Mouse (Mus musculus) neural tube, embryonic 11.5 days (tissue): Measurements from ENCODE around the gene Dpy30. TPM values are rescaled to one million over a fixed set of nuclear protein-coding genes. Genes with fewer than 3 reads are reported as not detected.
A peak's percentile ranks its signal among the peaks of the same experiment; 100 is the strongest.

Source experiments
- ATAC-seq: fragments of 200-750 bp; cut with Nextera tagmentation; 2 replicates; pipeline ENCODE4 v1.8.0; 2017; ENCODE audit warnings: moderate number of reproducible peaks, mild to moderate bottlenecking, moderate TSS enrichment, moderate library complexity; ENCODE audit not compliant: insufficient read depth, low FRiP score, low TSS enrichment
- DNase-seq: peaks from one replicate; pipeline ENCODE4 v3.0.0-alpha.2; 2015; ENCODE audit warnings: low spot score
- H3K27ac ChIP-seq: fragments of 300-500 bp; sonication (generic); 2 replicates; pipeline ENCODE4 v1.5.1; 2014; ENCODE audit warnings: low read depth, mild to moderate bottlenecking, low read length
- H3K27me3 ChIP-seq: fragments of 300-500 bp; sonication (generic); 2 replicates; pipeline ENCODE4 v1.6.1; 2014; ENCODE audit warnings: mild to moderate bottlenecking, low read length, mixed read lengths; ENCODE audit not compliant: control insufficient read depth, insufficient read depth
- H3K36me3 ChIP-seq: fragments of 300-500 bp; sonication (generic); 2 replicates; pipeline ENCODE4 v1.6.1; 2014; ENCODE audit warnings: mild to moderate bottlenecking, low read length, moderate library complexity, mixed read lengths; ENCODE audit not compliant: control insufficient read depth, insufficient read depth
- H3K4me1 ChIP-seq: fragments of 300-500 bp; sonication (generic); 2 replicates; pipeline ENCODE4 v1.6.1; 2014; ENCODE audit warnings: low read length, mixed read lengths; ENCODE audit not compliant: control insufficient read depth, insufficient read depth
- H3K4me2 ChIP-seq: fragments of 300-500 bp; sonication (generic); 2 replicates; pipeline ENCODE4 v1.6.1; 2014; ENCODE audit warnings: low read depth, mild to moderate bottlenecking, moderate library complexity
- H3K4me3 ChIP-seq: fragments of 300-500 bp; sonication (generic); 2 replicates; pipeline ENCODE4 v1.5.1; 2014; ENCODE audit warnings: low read depth, low read length
- H3K9ac ChIP-seq: fragments of 300-500 bp; sonication (generic); 2 replicates; pipeline ENCODE4 v1.6.1; 2014; ENCODE audit warnings: mild to moderate bottlenecking, low read length
- H3K9me3 ChIP-seq: fragments of 300-500 bp; sonication (generic); 2 replicates; pipeline ENCODE4 v1.6.1; 2016; ENCODE audit warnings: low read length; ENCODE audit not compliant: control insufficient read depth
- WGBS: fragments of 180-500 bp; shearing (Covaris S2); extraction: QIAGEN DNeasy Blood & Tissue Kit; methylation state at CpG from one replicate; pipeline ENCODE4 v1.1.7; 2014; 5-methylcytosine and 5-hydroxymethylcytosine counted together
- polyA plus RNA-seq: library from polyadenylated mRNA; unstranded; fragments of >200 nt; fragmentation: Nextera tagmentation; extraction: Ambion mirVana; gene quantifications from 2 replicates; pipeline ENCODE4 v1.2.1, GENCODE M21; 2014

Gene Dpy30
- polyA plus RNA-seq, 1 experiment from 2014 or later: 227 TPM

GRCm38 (mm10) chr17:74322400-74323054 is 1.2 kb downstream of the Dpy30 start:
- no peak for ATAC-seq
- no peaks in the 10 kb centered on the region for H3K4me1 ChIP-seq
- H3K27me3 ChIP-seq: no peaks in the 10 kb centered on the region
- no peak overlapping the region for H3K9ac ChIP-seq
- H3K4me3 ChIP-seq: no peak overlapping the region
- WGBS: 61% methylated on average over 5 of the region's 5 CpGs
- no peak for DNase-seq
- no peaks in the 10 kb centered on the region for H3K9me3 ChIP-seq
- H3K36me3 ChIP-seq: no peaks in the 10 kb centered on the region
- no peak overlapping the region for H3K4me2 ChIP-seq
- no peak overlapping the region for H3K27ac ChIP-seq

- no peak for ATAC-seq
These were observed 5.0 kb downstream of the Dpy30 start for GRCm38 (mm10) chr17:74318721-74319120.

GRCm38 (mm10) chr17:74316309-74316863 is 7.4 kb downstream of the Dpy30 start:
- WGBS: under 1% methylated on average over 47 of the region's 48 CpGs
- DNase-seq: peak; percentile 95
- peak; percentile 95 for ATAC-seq

More at GRCm38 (mm10) chr17:74318721-74319120, 5.0 kb downstream of the Dpy30 start:
- Histone ChIP-seq H3K27ac (no peak overlapping the region), H3K36me3 (no peaks in the 10 kb centered on the region), H3K27me3 (no peaks in the 10 kb centered on the region), H3K4me3 (no peak overlapping the region), H3K9me3 (no peaks in the 10 kb centered on the region), H3K4me1 (peaks cover 6% of the 10 kb centered on the region; the same call in 1 of the 2 replicates), H3K9ac (no peak overlapping the region), H3K4me2 (no peak overlapping the region)
- DNase-seq: no peak
- WGBS: 92% methylated on average over 6 of the region's 6 CpGs

GRCm38 (mm10) chr17:74315445-74316308 is 8.1 kb downstream of the Dpy30 start:
- Histone ChIP-seq H3K36me3 (no peaks in the 10 kb centered on the region), H3K4me2 (peak overlapping the region; percentile 70), H3K4me1 (peaks cover 6% of the 10 kb centered on the region; the same call in 1 of the 2 replicates), H3K27ac (peak overlapping the region; percentile 86), H3K27me3 (no peaks in the 10 kb centered on the region), H3K9me3 (no peaks in the 10 kb centered on the region), H3K9ac (peak overlapping the region; percentile 86), H3K4me3 (peak overlapping the region; percentile 86)
- WGBS: under 1% methylated on average over 45 of the region's 45 CpGs
- peak; percentile 23 for DNase-seq
- ATAC-seq: no peak; the same call in 1 of the 2 replicates

More at GRCm38 (mm10) chr17:74316309-74316863, 7.4 kb downstream of the Dpy30 start:
- H3K27ac ChIP-seq: peak overlapping the region; percentile 86
- H3K4me2 ChIP-seq: peak overlapping the region; percentile 70
- H3K4me3 ChIP-seq: peak overlapping the region; percentile 86
- no peaks in the 10 kb centered on the region for H3K36me3 ChIP-seq
- H3K9me3 ChIP-seq: no peaks in the 10 kb centered on the region
- no peaks in the 10 kb centered on the region for H3K27me3 ChIP-seq
- H3K9ac ChIP-seq: peak overlapping the region; percentile 86
- peaks cover 6% of the 10 kb centered on the region; the same call in 1 of the 2 replicates for H3K4me1 ChIP-seq

GRCm38 (mm10) chr17:74306021-74306420 is 17.7 kb downstream of the Dpy30 start:
- no peaks in the 10 kb centered on the region for H3K9me3 ChIP-seq
- H3K36me3 ChIP-seq: peaks cover 2% of the 10 kb centered on the region
- H3K27me3 ChIP-seq: no peaks in the 10 kb centered on the region
- no peak overlapping the region for H3K4me3 ChIP-seq
- H3K4me1 ChIP-seq: no peaks in the 10 kb centered on the region
- no peak overlapping the region for H3K4me2 ChIP-seq
- H3K9ac ChIP-seq: no peak overlapping the region
- DNase-seq (no peak), ATAC-seq (no peak)
- 93% methylated on average over 1 of the region's 1 CpGs for WGBS
- no peak overlapping the region for H3K27ac ChIP-seq

GRCm38 (mm10) chr17:74305616-74306015 is 18.1 kb downstream of the Dpy30 start:
- no peaks in the 10 kb centered on the region for H3K9me3 ChIP-seq
- H3K4me1 ChIP-seq: no peaks in the 10 kb centered on the region
- no peak for DNase-seq
- no peak overlapping the region for H3K27ac ChIP-seq
- peaks cover 2% of the 10 kb centered on the region for H3K36me3 ChIP-seq
- H3K4me2 ChIP-seq: no peak overlapping the region
- H3K9ac ChIP-seq: no peak overlapping the region
- no peak for ATAC-seq
- WGBS: 92% methylated on average over 4 of the region's 4 CpGs
- H3K27me3 ChIP-seq: no peaks in the 10 kb centered on the region
- H3K4me3 ChIP-seq: no peak overlapping the region

GRCm38 (mm10) chr17:74304060-74304459 is 19.7 kb downstream of the Dpy30 start:
- H3K27me3 ChIP-seq: no peaks in the 10 kb centered on the region
- no peaks in the 10 kb centered on the region for H3K9me3 ChIP-seq
- no peak overlapping the region for H3K4me2 ChIP-seq
- no peak overlapping the region for H3K27ac ChIP-seq
- DNase-seq (no peak), ATAC-seq (no peak)
- peaks cover 3% of the 10 kb centered on the region for H3K36me3 ChIP-seq
- no peaks in the 10 kb centered on the region for H3K4me1 ChIP-seq
- WGBS: over 99% methylated on average over 4 of the region's 4 CpGs
- H3K4me3 ChIP-seq: no peak overlapping the region
- no peak overlapping the region for H3K9ac ChIP-seq

- no peak overlapping the region for H3K27ac ChIP-seq
- H3K9me3 ChIP-seq: no peaks in the 10 kb centered on the region
- H3K36me3 ChIP-seq: peaks cover 2% of the 10 kb centered on the region
- H3K9ac ChIP-seq: no peak overlapping the region
- 0 out of 2 replicates have a peak, but pooled peaks cover 4% of the 10 kb centered on the region for H3K4me1 ChIP-seq
- whole genome bisulfite sequencing: 91% methylated on average over 5 of the region's 5 CpGs
- H3K27me3 ChIP-seq: no peaks in the 10 kb centered on the region
- no peak overlapping the region for H3K4me3 ChIP-seq
- DNase-seq (no peak), ATAC-seq (no peak)
- no peak overlapping the region for H3K4me2 ChIP-seq
These were observed 23.7 kb downstream of the Dpy30 start for GRCm38 (mm10) chr17:74300089-74300488.
